Mouse (Mus musculus) forebrain, embryonic 14.5 days (tissue): ENCODE results near the gene Noc3l. TPM values are rescaled to one million over a fixed set of nuclear protein-coding genes. Genes with fewer than 3 reads are reported as not detected.

Source experiments
- ATAC-seq: fragments of 200-750 bp; cut with Nextera tagmentation; 2 replicates; pipeline ENCODE4 v1.8.0; 2017; ENCODE audit warnings: mild to moderate bottlenecking, moderate library complexity
- DNase-seq: peaks from one replicate; pipeline ENCODE4 v3.0.0-alpha.2; 2015; ENCODE audit warnings: low spot score
- H3K27ac ChIP-seq: fragments of 300-500 bp; sonication (generic); 2 replicates; pipeline ENCODE4 v1.5.1; 2014; ENCODE audit warnings: low read depth, mild to moderate bottlenecking, control low read depth, low read length, moderate library complexity
- H3K27me3 ChIP-seq: fragments of 300-500 bp; sonication (generic); replicated peaks from 2 replicates; pipeline ENCODE4 v1.6.1; 2014; ENCODE audit warnings: low read length, control low read depth, mixed read lengths; ENCODE audit not compliant: control insufficient read depth, insufficient read depth
- H3K36me3 ChIP-seq: fragments of 300-500 bp; sonication (generic); 2 replicates; pipeline ENCODE4 v1.6.1; 2014; ENCODE audit warnings: low read length, control low read depth; ENCODE audit not compliant: control insufficient read depth, insufficient read depth
- H3K4me1 ChIP-seq: fragments of 300-500 bp; sonication (generic); 2 replicates; pipeline ENCODE4 v1.6.1; 2014; ENCODE audit warnings: antibody characterized with exemption, low read length, control low read depth; ENCODE audit not compliant: control insufficient read depth, insufficient read depth
- H3K4me2 ChIP-seq: fragments of 300-500 bp; sonication (generic); 2 replicates; pipeline ENCODE4 v1.6.1; 2014; ENCODE audit warnings: mild to moderate bottlenecking, control low read depth, low read length
- H3K4me3 ChIP-seq: fragments of 300-500 bp; sonication (generic); 2 replicates; pipeline ENCODE4 v1.5.1; 2014; ENCODE audit warnings: low read depth, low read length, control low read depth
- H3K9ac ChIP-seq: fragments of 300-500 bp; sonication (generic); 2 replicates; pipeline ENCODE4 v1.6.1; 2014; ENCODE audit warnings: mild to moderate bottlenecking, low read length, control low read depth, moderate library complexity
- H3K9me3 ChIP-seq: fragments of 300-500 bp; sonication (generic); replicated peaks from 2 replicates; pipeline ENCODE4 v1.6.1; 2016; ENCODE audit warnings: low read length, control low read depth, mixed read lengths; ENCODE audit not compliant: control insufficient read depth
- WGBS: fragments of 180-500 bp; shearing (Covaris S2); extraction: QIAGEN DNeasy Blood & Tissue Kit; methylation state at CpG from one replicate; pipeline ENCODE4 v1.1.7; 2014; 5-methylcytosine and 5-hydroxymethylcytosine counted together
- polyA plus RNA-seq: library from polyadenylated mRNA; unstranded; fragments of >200 nt; fragmentation: Nextera tagmentation; extraction: Ambion mirVana; gene quantifications from 2 replicates; pipeline ENCODE4 v1.2.1, GENCODE M21; 2014

Gene Noc3l
- polyA plus RNA-seq, 1 experiment from 2014 or later: 6.4 TPM

GRCm38 (mm10) chr19:38783542-38783941 is 35.5 kb downstream of the Noc3l start:
- no peak overlapping the region for H3K4me2 ChIP-seq
- H3K4me3 ChIP-seq: no peak overlapping the region
- ATAC-seq (no peak), DNase-seq (no peak)
- peaks cover 24% of the 10 kb centered on the region for H3K36me3 ChIP-seq
- no peaks in the 10 kb centered on the region for H3K4me1 ChIP-seq
- H3K27me3 ChIP-seq: no peaks in the 10 kb centered on the region
- H3K9me3 ChIP-seq: no peaks in the 10 kb centered on the region
- WGBS: 92% methylated on average over 9 of the region's 9 CpGs
- H3K9ac ChIP-seq: no peak overlapping the region
- H3K27ac ChIP-seq: no peak overlapping the region

- DNase-seq: peak; percentile 14
- no peak overlapping the region for H3K4me3 ChIP-seq
- H3K27me3 ChIP-seq: no peaks in the 10 kb centered on the region
- ATAC-seq: no peak
- no peak overlapping the region for H3K9ac ChIP-seq
- H3K9me3 ChIP-seq: no peaks in the 10 kb centered on the region
- no peak overlapping the region for H3K4me2 ChIP-seq
- H3K4me1 ChIP-seq: no peaks in the 10 kb centered on the region
- no peak overlapping the region for H3K27ac ChIP-seq
- 58% methylated on average over 2 of the region's 2 CpGs for WGBS
- 0 out of 2 replicates have a peak, but pooled peaks cover 6% of the 10 kb centered on the region for H3K36me3 ChIP-seq
These were observed 40.2 kb downstream of the Noc3l start for GRCm38 (mm10) chr19:38778805-38779204.

DNA sequence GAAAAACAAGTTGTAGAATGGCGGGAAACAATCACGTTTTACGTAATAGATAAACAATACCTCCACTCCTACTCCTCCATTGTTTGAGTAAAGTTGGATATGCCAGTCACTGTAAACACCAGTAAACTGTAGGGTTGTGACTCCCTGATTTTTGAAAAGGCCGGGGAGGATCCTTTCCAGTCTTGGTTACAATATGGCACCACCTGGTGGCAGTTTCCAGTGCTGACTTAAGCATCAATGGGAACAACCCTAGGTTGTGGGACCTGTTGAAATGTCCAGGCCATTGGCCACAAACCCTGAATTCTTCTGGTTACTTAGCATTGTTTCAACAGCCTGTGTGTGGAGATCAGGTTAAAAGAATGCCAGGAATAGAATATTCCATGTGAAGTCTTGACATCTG is 43.5 kb downstream of the Noc3l start:
- Histone ChIP-seq H3K4me3 (no peak overlapping the region), H3K4me2 (no peak overlapping the region), H3K9ac (no peak overlapping the region), H3K27me3 (no peaks in the 10 kb centered on the region), H3K36me3 (no peaks in the 10 kb centered on the region), H3K4me1 (no peaks in the 10 kb centered on the region), H3K27ac (no peak overlapping the region), H3K9me3 (no peaks in the 10 kb centered on the region)
- 56% methylated on average over 4 of the region's 4 CpGs for WGBS
- DNase-seq (peak; percentile 74), ATAC-seq (no peak; the same call in 1 of the 2 replicates)

- Histone ChIP-seq H3K4me2 (no peak overlapping the region), H3K27ac (no peak overlapping the region), H3K9me3 (no peaks in the 10 kb centered on the region), H3K4me3 (no peak overlapping the region), H3K9ac (no peak overlapping the region), H3K4me1 (no peaks in the 10 kb centered on the region), H3K36me3 (0 out of 2 replicates have a peak, but pooled peaks cover 2% of the 10 kb centered on the region), H3K27me3 (no peaks in the 10 kb centered on the region)
- WGBS: 97% methylated on average over 2 of the region's 2 CpGs
- ATAC-seq (no peak), DNase-seq (no peak)
These were observed 52.7 kb downstream of the Noc3l start for GRCm38 (mm10) chr19:38766306-38766705.

DNA sequence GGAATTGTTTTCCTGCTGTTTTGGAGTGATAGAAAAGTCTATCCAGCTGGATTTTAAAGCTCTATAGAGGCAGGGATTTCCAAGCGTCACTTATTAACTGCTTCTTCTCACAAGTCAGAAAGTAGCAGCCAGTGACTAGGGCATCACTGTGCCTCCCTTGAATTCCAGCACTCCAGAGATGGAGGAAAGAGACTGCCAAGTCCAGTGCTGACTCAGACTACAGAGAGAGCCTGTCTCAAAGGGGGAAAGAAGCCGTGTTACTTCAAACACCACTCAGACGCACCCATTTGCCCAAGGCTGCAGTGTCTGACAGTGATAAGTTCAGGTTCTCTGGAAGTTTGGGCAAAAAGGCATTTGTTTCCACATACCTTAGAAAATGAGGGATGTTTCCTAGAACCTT is 58.6 kb downstream of the Noc3l start:
- H3K4me3 ChIP-seq: no peak overlapping the region
- 85% methylated on average over 3 of the region's 3 CpGs for WGBS
- DNase-seq (no peak), ATAC-seq (no peak)
- no peaks in the 10 kb centered on the region for H3K4me1 ChIP-seq
- H3K9me3 ChIP-seq: no peaks in the 10 kb centered on the region
- no peak overlapping the region for H3K4me2 ChIP-seq
- H3K27me3 ChIP-seq: no peaks in the 10 kb centered on the region
- no peak overlapping the region for H3K9ac ChIP-seq
- 0 out of 2 replicates have a peak, but pooled peaks cover 2% of the 10 kb centered on the region for H3K36me3 ChIP-seq
- H3K27ac ChIP-seq: no peak overlapping the region

GRCm38 (mm10) chr19:38758685-38759472 is 60.2 kb downstream of the Noc3l start:
- H3K36me3 ChIP-seq: 0 out of 2 replicates have a peak, but pooled peaks cover 2% of the 10 kb centered on the region
- H3K4me2 ChIP-seq: no peak overlapping the region
- DNase-seq (no peak), ATAC-seq (no peak)
- no peaks in the 10 kb centered on the region for H3K9me3 ChIP-seq
- H3K4me3 ChIP-seq: no peak overlapping the region
- H3K9ac ChIP-seq: no peak overlapping the region
- no peaks in the 10 kb centered on the region for H3K4me1 ChIP-seq
- WGBS: 88% methylated on average over 7 of the region's 7 CpGs
- H3K27ac ChIP-seq: no peak overlapping the region
- H3K27me3 ChIP-seq: no peaks in the 10 kb centered on the region

GRCm38 (mm10) chr19:38758056-38758455 is 61.0 kb downstream of the Noc3l start:
- Histone ChIP-seq H3K27me3 (no peaks in the 10 kb centered on the region), H3K36me3 (no peaks in the 10 kb centered on the region), H3K27ac (no peak overlapping the region), H3K4me3 (no peak overlapping the region), H3K4me2 (no peak overlapping the region), H3K9ac (no peak overlapping the region), H3K9me3 (no peaks in the 10 kb centered on the region), H3K4me1 (no peaks in the 10 kb centered on the region)
- DNase-seq (no peak), ATAC-seq (no peak)
- WGBS: 43% methylated on average over 5 of the region's 5 CpGs

DNA sequence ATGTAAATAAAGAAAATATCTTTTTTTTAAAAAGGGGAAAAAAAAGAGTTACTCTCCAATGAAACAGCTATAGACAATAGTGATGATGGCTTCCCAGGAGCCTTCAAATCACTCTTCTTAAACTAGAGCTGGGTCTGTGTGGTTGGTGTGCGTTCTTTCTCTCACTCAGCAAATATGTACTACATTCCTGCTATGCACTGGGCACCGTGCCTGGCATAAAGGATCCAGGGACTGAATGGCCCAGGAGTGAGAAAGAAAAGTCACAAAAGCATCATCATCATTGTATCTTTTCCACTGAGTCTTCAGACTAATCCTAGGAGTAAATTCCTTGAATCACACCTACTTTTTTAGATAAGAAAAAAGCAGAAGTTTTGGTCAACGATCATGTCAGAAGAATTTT is 61.9 kb downstream of the Noc3l start:
- no peak for ATAC-seq
- WGBS: 89% methylated on average over 3 of the region's 3 CpGs
- H3K9me3 ChIP-seq: no peaks in the 10 kb centered on the region
- H3K4me2 ChIP-seq: no peak overlapping the region
- no peaks in the 10 kb centered on the region for H3K36me3 ChIP-seq
- no peaks in the 10 kb centered on the region for H3K4me1 ChIP-seq
- no peak overlapping the region for H3K4me3 ChIP-seq
- DNase-seq: no peak
- no peaks in the 10 kb centered on the region for H3K27me3 ChIP-seq
- H3K27ac ChIP-seq: no peak overlapping the region
- H3K9ac ChIP-seq: no peak overlapping the region

DNA sequence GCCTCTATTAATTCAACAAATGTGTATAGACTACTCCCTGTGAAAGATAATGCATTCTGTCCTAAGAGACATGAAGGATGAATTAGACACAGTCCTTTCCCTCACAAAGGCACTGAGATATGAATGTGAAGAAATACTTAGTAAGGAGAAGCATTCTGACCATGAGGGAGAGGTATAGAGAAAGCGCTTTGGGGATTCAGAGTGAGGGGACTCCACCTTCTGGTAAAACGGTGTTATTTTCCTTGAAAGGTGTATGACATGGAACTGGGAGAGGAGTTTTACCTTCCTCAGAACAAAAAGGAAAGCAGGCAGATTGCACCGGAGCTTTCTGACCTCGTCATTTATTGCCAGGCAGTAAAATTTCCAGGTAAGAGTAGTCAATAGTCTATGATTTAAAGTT is 68.8 kb downstream of the Noc3l start:
- WGBS: 72% methylated on average over 4 of the region's 4 CpGs
- ATAC-seq (no peak), DNase-seq (peak; percentile 14)

More for the DNA sequence above, 68.8 kb downstream of the Noc3l start:
- no peaks in the 10 kb centered on the region for H3K9me3 ChIP-seq
- no peak overlapping the region for H3K4me2 ChIP-seq
- H3K36me3 ChIP-seq: no peaks in the 10 kb centered on the region
- H3K4me1 ChIP-seq: no peaks in the 10 kb centered on the region
- H3K9ac ChIP-seq: no peak overlapping the region
- no peak overlapping the region for H3K27ac ChIP-seq
- no peaks in the 10 kb centered on the region for H3K27me3 ChIP-seq
- H3K4me3 ChIP-seq: no peak overlapping the region
